Mouse (Mus musculus) ES-E14 (cell line): ENCODE data around the gene Rpn1. TPM values are rescaled to one million over a fixed set of nuclear protein-coding genes. Genes with fewer than 3 reads are reported as not detected.

Experiments
- DNase-seq: peaks from one replicate; pipeline ENCODE4 v3.0.0-alpha.2; 2013; ENCODE audit warnings: low read depth, low spot score
- H3K27ac ChIP-seq: 2 replicates; pipeline ENCODE4 v1.5.1; 2012; ENCODE audit warnings: low read depth, mild to moderate bottlenecking, low read length, moderate library complexity, mixed read lengths; ENCODE audit not compliant: poor library complexity, insufficient read depth, severe bottlenecking
- H3K36me3 ChIP-seq: 2 replicates; pipeline ENCODE4 v1.6.1; 2012; ENCODE audit warnings: mild to moderate bottlenecking, low read length, moderate library complexity, mixed read lengths; ENCODE audit not compliant: control insufficient read depth, poor library complexity, insufficient read depth, severe bottlenecking
- H3K4me1 ChIP-seq, 2 experiments: fragments of 150-350 bp in 1 of 2; sonication (generic) in 1 of 2; 2 replicates each; pipeline ENCODE4 v1.6.1; 2012; ENCODE audit warnings: low read length in 2 of 2, mild to moderate bottlenecking in 1 of 2, mixed read lengths in 1 of 2; ENCODE audit not compliant: control insufficient read depth in 2 of 2, insufficient read depth in 2 of 2, poor library complexity in 1 of 2
- H3K4me3 ChIP-seq, 2 experiments: fragments of 150-350 bp in 1 of 2; sonication (generic) in 1 of 2; 2 replicates each; pipeline ENCODE4 v1.5.1; 2012; ENCODE audit warnings: low read length in 2 of 2, low read depth in 1 of 2, mild to moderate bottlenecking in 1 of 2, mixed read lengths in 1 of 2; ENCODE audit not compliant: insufficient read depth in 1 of 2, poor library complexity in 1 of 2, severe bottlenecking in 1 of 2
- H3K9ac ChIP-seq: 2 replicates; pipeline ENCODE4 v1.6.1; 2012; ENCODE audit warnings: low read depth, mild to moderate bottlenecking, low read length, mixed read lengths; ENCODE audit not compliant: poor library complexity, insufficient read depth, severe bottlenecking
- H3K9me3 ChIP-seq: fragments of 150-350 bp; sonication (generic); 2 replicates; pipeline ENCODE4 v1.6.1; 2012; ENCODE audit warnings: low read depth, mild to moderate bottlenecking, low read length; ENCODE audit not compliant: control insufficient read depth, insufficient read depth
- CHD2 ChIP-seq: IDR thresholded peaks from 2 replicates; pipeline ENCODE4 v1.6.1; 2014; ENCODE audit warnings: mild to moderate bottlenecking, low read depth, low read length, inconsistent platforms
- HCFC1 ChIP-seq: IDR thresholded peaks from 2 replicates; pipeline ENCODE4 v1.6.1; 2012; ENCODE audit warnings: low read length, inconsistent platforms, borderline replicate concordance; ENCODE audit not compliant: insufficient read depth
- MAFK ChIP-seq: IDR thresholded peaks from 2 replicates; pipeline ENCODE4 v1.6.1; 2014; ENCODE audit warnings: mild to moderate bottlenecking, low read depth, low read length, inconsistent platforms; ENCODE audit not compliant: insufficient read depth
- ZC3H11A ChIP-seq: IDR thresholded peaks from 2 replicates; pipeline ENCODE4 v1.6.1; 2012; ENCODE audit warnings: low read depth, mild to moderate bottlenecking, inconsistent platforms, low read length, borderline replicate concordance
- ZNF384 ChIP-seq: IDR thresholded peaks from 2 replicates; pipeline ENCODE4 v1.6.1; 2012; ENCODE audit warnings: low read depth, low read length, inconsistent platforms
- in situ Hi-C, 2 experiments: fragments of 600-800 bp; cut with MboI; formaldehyde crosslinking; loops; one replicate each; pipeline ENCODE4 v1.15.1; 2025; ENCODE audit warnings: low sequenced_read_pairs in 2 of 2, inconsistent platforms in 1 of 2; ENCODE audit not compliant: unreplicated experiment in 2 of 2
- total RNA-seq: library from RNA; depleted of rRNA; stranded (reverse); fragments of 300-350 nt; gene quantifications from 2 replicates; pipeline ENCODE4 v1.2.3, GENCODE M21; 2012; rRNA removed

The Rpn1 gene
- total RNA-seq, 1 experiment = 376 TPM

DNA sequence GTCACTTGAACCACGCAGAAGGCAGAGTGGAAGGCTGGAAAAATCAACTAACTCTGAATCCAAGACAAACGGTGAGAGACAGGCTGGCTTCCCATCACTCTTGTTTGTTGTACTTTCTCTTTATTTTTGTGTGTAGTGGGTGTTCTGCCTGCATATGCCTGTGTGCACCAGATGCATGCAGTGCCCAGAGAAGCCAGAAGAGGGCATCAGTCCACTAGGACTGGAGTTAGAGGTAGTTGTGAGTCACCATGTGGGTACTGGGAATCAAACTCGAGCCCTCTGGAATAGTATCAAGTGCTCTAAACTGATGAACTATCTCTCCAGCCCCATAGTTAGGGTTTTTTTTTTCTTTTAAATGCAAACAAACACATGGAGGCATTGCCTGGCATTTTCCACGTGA is 67.1 kb downstream of the Rpn1 start:
- Histone ChIP-seq H3K4me1 (peaks cover 4 to 9% of the 10 kb centered on the region in 2 experiments; a peak in 2 of 4 replicates), H3K9me3 (no peaks in the 10 kb centered on the region), H3K9ac (no peak overlapping the region), H3K4me3 (no peak overlapping the region), H3K27ac (no peak overlapping the region; the same call in 1 of the 2 replicates), H3K36me3 (no peaks in the 10 kb centered on the region)
- TF ChIP-seq ZC3H11A = no peak
- no peak for TF ChIP-seq CHD2
- TF ChIP-seq ZNF384 = no peak
- no peak for TF ChIP-seq HCFC1
- no peak for TF ChIP-seq MAFK
- DNase-seq = peak; percentile 46
- in situ Hi-C loops = no loop called here

DNA sequence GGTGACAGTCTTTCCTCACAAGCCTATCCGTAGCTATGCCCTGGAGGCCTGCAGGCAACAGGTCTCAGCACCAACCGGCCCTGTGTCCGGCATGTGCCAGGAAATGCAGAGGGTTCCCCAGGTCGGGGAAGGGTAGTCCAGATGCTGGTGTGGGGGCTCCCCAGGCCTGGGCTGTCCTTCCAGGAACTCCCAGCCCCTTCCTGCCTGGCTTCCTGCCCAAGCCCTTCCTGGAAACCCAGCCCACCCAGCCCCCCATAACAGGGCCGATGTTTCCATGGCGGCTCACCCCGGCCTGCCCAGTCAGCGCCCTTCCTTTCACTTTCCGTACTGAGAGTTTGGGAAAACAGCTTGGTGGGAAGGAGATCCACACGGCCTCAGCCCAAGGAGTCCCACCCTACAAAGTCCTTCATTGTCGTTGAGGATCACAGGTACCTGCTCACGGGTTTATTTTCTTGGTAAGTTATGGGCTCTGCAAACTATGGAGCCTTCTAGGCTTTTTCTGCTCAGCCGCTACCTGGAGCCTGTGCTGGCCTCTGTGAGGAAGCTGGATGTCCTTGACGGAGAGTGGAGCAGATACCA is 67.9 kb downstream of the Rpn1 start:
- no peak for DNase-seq
- in situ Hi-C loops = no loop called here
- TF ChIP-seq ZC3H11A (no peak), CHD2 (no peak), ZNF384 (no peak), HCFC1 (no peak), MAFK (no peak)
- peak overlapping the region; percentile 68 for H3K27ac ChIP-seq
- peak overlapping the region; percentile 64; the same call in 1 of the 2 replicates for H3K9ac ChIP-seq
- H3K9me3 ChIP-seq = no peaks in the 10 kb centered on the region
- peak overlapping the region; percentile 48 to 49 for H3K4me3 ChIP-seq
- H3K36me3 ChIP-seq = no peaks in the 10 kb centered on the region
- H3K4me1 ChIP-seq = peaks cover 4 to 9% of the 10 kb centered on the region in 2 experiments; a peak in 2 of 4 replicates

- H3K4me1 ChIP-seq = peaks cover 4 to 9% of the 10 kb centered on the region in 2 experiments; a peak in 2 of 4 replicates
- in situ Hi-C loops = no loop called here
- no peak overlapping the region for H3K27ac ChIP-seq
These were observed 68.7 kb downstream of the Rpn1 start for GRCm38 (mm10) chr6:88152979-88153378.

More at GRCm38 (mm10) chr6:88152979-88153378, 68.7 kb downstream of the Rpn1 start:
- no peaks in the 10 kb centered on the region for H3K9me3 ChIP-seq
- no peak overlapping the region for H3K9ac ChIP-seq
- DNase-seq = peak; percentile 17
- TF ChIP-seq HCFC1 (no peak), CHD2 (no peak), ZNF384 (no peak), MAFK (no peak), ZC3H11A (no peak)
- no peaks in the 10 kb centered on the region for H3K36me3 ChIP-seq
- peak overlapping the region in 1 of 2 experiments; percentile 49; a peak in 3 of 4 replicates for H3K4me3 ChIP-seq

Other genes with a start within 250 kb of the Rpn1 start
- 2.6 and 5.7 TPM in 2 replicates for gene Gm45140, start 248.7 kb upstream of the Rpn1 start, total RNA-seq
- 34.6 and 48.8 TPM in 2 replicates for gene Isy1, start 245.7 kb upstream of the Rpn1 start, total RNA-seq
- gene Cnbp, start 233.4 kb upstream of the Rpn1 start, total RNA-seq = 400 and 562 TPM in 2 replicates
- gene Copg1, start 196.7 kb upstream of the Rpn1 start, total RNA-seq = 103 and 107 TPM in 2 replicates
- gene Hmces, start 170.5 kb upstream of the Rpn1 start, total RNA-seq = 61.2 and 125 TPM in 2 replicates
- 13.6 and 14.0 TPM in 2 replicates for gene H1fx, start 102.8 kb upstream of the Rpn1 start, total RNA-seq
- gene Rab7, start 39.2 kb upstream of the Rpn1 start, total RNA-seq = 31.2 and 56.2 TPM in 2 replicates
- 1.3 and 5.4 TPM in 2 replicates for gene Gata2, start 109.4 kb downstream of the Rpn1 start, total RNA-seq
- not detected in 2 replicates for gene Dnajb8, start 137.8 kb downstream of the Rpn1 start, total RNA-seq